Mouse (Mus musculus) neural tube, embryonic 15.5 days (tissue): ENCODE measurements at regions not wholly inside any gene's neighbourhood (a gene's known extent, or its start where the extent isn't known, plus 50 kb on each side); places are given as distances from the start of the nearest gene placed in this dataset.

Experiments
- ATAC-seq: fragments of 200-750 bp; cut with Nextera tagmentation; 2 replicates; pipeline ENCODE4 v1.8.0; 2017; ENCODE audit warnings: mild to moderate bottlenecking, moderate TSS enrichment, moderate library complexity; ENCODE audit not compliant: low FRiP score
- H3K27ac ChIP-seq: fragments of 300-500 bp; sonication (generic); replicated peaks from 2 replicates; pipeline ENCODE4 v1.5.1; 2015; ENCODE audit warnings: mild to moderate bottlenecking, inconsistent platforms
- H3K27me3 ChIP-seq: fragments of 300-500 bp; sonication (generic); replicated peaks from 2 replicates; pipeline ENCODE4 v1.6.1; 2015; ENCODE audit warnings: inconsistent platforms
- H3K36me3 ChIP-seq: fragments of 300-500 bp; sonication (generic); 2 replicates; pipeline ENCODE4 v1.6.1; 2015; ENCODE audit warnings: inconsistent platforms
- H3K4me1 ChIP-seq: fragments of 300-500 bp; sonication (generic); 2 replicates; pipeline ENCODE4 v1.6.1; 2015; ENCODE audit warnings: inconsistent platforms
- H3K4me2 ChIP-seq: fragments of 300-500 bp; sonication (generic); 2 replicates; pipeline ENCODE4 v1.6.1; 2015; ENCODE audit warnings: inconsistent platforms, mild to moderate bottlenecking, moderate library complexity
- H3K4me3 ChIP-seq: fragments of 300-500 bp; sonication (generic); replicated peaks from 2 replicates; pipeline ENCODE4 v1.5.1; 2015; ENCODE audit warnings: mild to moderate bottlenecking, inconsistent platforms
- H3K9ac ChIP-seq: fragments of 300-500 bp; sonication (generic); replicated peaks from 2 replicates; pipeline ENCODE4 v1.6.1; 2015; ENCODE audit warnings: mild to moderate bottlenecking, inconsistent platforms
- H3K9me3 ChIP-seq: fragments of 300-500 bp; sonication (generic); replicated peaks from 2 replicates; pipeline ENCODE4 v1.6.1; 2016; ENCODE audit warnings: inconsistent platforms
- WGBS: fragments of 180-500 bp; shearing (Covaris S2); methylation state at CpG from one replicate; pipeline ENCODE4 v1.1.7; 2015; ENCODE audit warnings: mixed read lengths; 5-methylcytosine and 5-hydroxymethylcytosine counted together

DNA sequence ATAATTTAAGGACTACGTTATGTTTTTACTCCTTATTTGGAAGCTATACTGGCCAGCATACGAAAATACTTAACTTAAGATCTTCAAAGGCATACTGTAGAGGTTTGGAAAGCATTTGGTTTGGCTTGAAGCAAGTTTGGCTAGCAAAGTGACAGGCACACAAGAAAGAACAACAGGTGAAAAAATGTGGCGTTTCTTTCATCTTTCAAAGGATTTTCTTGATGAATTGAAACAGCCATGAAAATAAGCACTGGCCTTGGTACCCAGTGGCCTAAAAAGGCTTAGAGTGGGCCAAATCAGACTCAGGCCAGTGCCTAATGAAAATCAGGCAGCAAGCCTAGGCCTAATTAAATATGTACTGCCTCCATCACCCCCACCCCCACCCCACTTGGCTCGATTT, 119.4 kb downstream of the Mterf1b start:
- Histone ChIP-seq H3K9ac (no peak overlapping the region), H3K27ac (no peak overlapping the region), H3K4me2 (no peak overlapping the region), H3K4me1 (no peaks in the 10 kb centered on the region), H3K9me3 (no peaks in the 10 kb centered on the region), H3K27me3 (no peaks in the 10 kb centered on the region), H3K4me3 (no peak overlapping the region), H3K36me3 (no peaks in the 10 kb centered on the region)
- 80% methylated on average over 4 of the region's 4 CpGs for WGBS
- ATAC-seq: no peak

- H3K4me3 ChIP-seq: no peak overlapping the region
- 38% methylated on average over 14 of the region's 14 CpGs for WGBS
- H3K27ac ChIP-seq: no peak overlapping the region
- no peaks in the 10 kb centered on the region for H3K27me3 ChIP-seq
- ATAC-seq: no peak
- no peaks in the 10 kb centered on the region for H3K4me1 ChIP-seq
- no peaks in the 10 kb centered on the region for H3K36me3 ChIP-seq
- no peak overlapping the region for H3K9ac ChIP-seq
- no peaks in the 10 kb centered on the region for H3K9me3 ChIP-seq
- no peak overlapping the region for H3K4me2 ChIP-seq
Observed at GRCm38 (mm10) chr5:4312675-4313074, 120.5 kb downstream of the Mterf1b start.

DNA sequence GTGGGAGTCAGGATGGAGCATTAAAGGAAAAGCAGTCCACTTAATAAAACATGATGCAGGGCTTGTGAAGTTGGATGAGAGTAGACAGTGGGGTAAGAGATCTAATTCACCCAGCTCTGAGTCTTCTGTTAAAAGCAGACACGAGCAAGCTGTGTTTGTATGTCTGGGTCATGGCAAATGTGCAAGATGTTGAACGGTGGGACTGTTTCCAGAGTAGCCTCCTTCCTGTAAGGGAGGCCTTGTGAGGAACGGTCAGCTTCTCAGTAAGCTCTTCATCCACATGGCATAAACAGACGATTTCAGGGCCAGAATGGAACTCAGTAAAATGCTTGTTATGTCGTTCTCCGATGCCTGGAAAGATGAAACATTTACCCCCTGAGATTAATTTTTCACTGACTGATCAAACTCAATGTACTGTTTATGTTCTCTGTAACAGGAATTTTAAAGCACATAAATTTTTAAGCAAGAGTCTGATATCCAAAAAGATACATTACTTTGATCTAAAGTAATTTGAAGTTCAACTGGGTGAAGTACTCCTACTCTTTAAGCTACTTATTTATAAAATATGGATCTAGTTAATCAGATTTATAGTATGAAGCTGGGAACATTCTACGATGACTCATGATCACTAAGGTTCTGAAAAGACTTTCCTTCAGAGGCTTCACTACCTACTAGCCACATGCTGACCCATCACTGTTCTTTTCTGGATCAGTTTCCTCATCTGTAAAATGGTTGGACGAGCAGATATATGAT, 130.6 kb downstream of the Mterf1b start:
- no peak overlapping the region for H3K27ac ChIP-seq
- no peak overlapping the region for H3K9ac ChIP-seq
- H3K9me3 ChIP-seq: no peaks in the 10 kb centered on the region
- H3K4me3 ChIP-seq: no peak overlapping the region
- no peaks in the 10 kb centered on the region for H3K4me1 ChIP-seq
- H3K27me3 ChIP-seq: no peaks in the 10 kb centered on the region
- no peak for ATAC-seq
- WGBS: 80% methylated on average over 8 of the region's 8 CpGs
- no peak overlapping the region for H3K4me2 ChIP-seq
- no peaks in the 10 kb centered on the region for H3K36me3 ChIP-seq

DNA sequence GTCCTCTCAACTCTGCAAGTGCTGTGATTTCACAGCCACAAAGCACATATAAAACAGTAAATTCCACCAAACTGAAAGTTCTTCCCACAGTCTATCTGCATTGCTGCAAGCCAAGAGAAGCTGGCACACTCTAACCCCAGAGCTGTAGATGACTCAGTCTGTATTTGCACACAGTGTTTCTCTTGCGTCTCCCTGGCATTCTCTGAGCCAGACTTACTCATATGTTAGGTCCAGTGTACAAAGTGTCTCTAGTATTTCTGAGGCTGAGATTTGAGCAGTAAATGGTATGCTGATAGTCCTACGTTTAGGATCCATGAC, 131.2 kb downstream of the Mterf1b start:
- Histone ChIP-seq H3K4me2 (no peak overlapping the region), H3K4me1 (no peaks in the 10 kb centered on the region), H3K4me3 (no peak overlapping the region), H3K9me3 (no peaks in the 10 kb centered on the region), H3K9ac (no peak overlapping the region), H3K27ac (no peak overlapping the region), H3K27me3 (no peaks in the 10 kb centered on the region), H3K36me3 (no peaks in the 10 kb centered on the region)
- 94% methylated on average over 2 of the region's 2 CpGs for WGBS
- ATAC-seq: no peak

- Histone ChIP-seq H3K27ac (no peak overlapping the region), H3K9ac (no peak overlapping the region), H3K4me1 (no peaks in the 10 kb centered on the region), H3K27me3 (no peaks in the 10 kb centered on the region), H3K9me3 (no peaks in the 10 kb centered on the region), H3K36me3 (no peaks in the 10 kb centered on the region), H3K4me3 (no peak overlapping the region), H3K4me2 (no peak overlapping the region)
- WGBS: 32% methylated on average over 3 of the region's 3 CpGs
- ATAC-seq: no peak
Observed at GRCm38 (mm10) chr5:4325813-4326212, 133.6 kb downstream of the Mterf1b start.

GRCm38 (mm10) chr5:4326309-4327014, 134.3 kb downstream of the Mterf1b start:
- Histone ChIP-seq H3K9ac (no peak overlapping the region), H3K4me2 (no peak overlapping the region), H3K9me3 (no peaks in the 10 kb centered on the region), H3K36me3 (no peaks in the 10 kb centered on the region), H3K4me1 (no peaks in the 10 kb centered on the region), H3K27me3 (no peaks in the 10 kb centered on the region), H3K27ac (no peak overlapping the region), H3K4me3 (no peak overlapping the region)
- ATAC-seq: no peak
- 57% methylated on average over 8 of the region's 8 CpGs for WGBS

DNA sequence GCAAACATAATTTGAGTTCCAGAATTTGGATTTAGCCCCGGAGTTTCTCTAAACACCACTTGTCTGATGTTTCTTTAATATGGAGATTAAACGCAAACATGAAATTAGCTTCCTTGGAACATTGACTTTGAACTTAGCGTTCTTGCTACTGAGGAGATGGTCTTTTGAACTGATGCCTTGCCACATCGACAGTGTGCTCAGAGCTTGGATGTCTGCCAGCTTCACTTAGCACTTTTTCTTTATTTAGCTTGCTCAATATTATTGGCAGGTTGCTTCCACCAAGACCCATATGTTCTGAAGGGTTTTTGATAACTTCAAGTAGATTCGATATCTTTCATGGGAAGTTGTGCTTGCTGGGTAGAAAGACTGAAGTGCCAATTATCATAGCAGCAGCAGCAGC, 143.5 kb downstream of the Mterf1b start:
- 76% methylated on average over 5 of the region's 5 CpGs for WGBS
- Histone ChIP-seq H3K4me2 (no peak overlapping the region), H3K27me3 (no peaks in the 10 kb centered on the region), H3K4me1 (no peaks in the 10 kb centered on the region), H3K36me3 (no peaks in the 10 kb centered on the region), H3K9me3 (no peaks in the 10 kb centered on the region), H3K27ac (no peak overlapping the region), H3K9ac (no peak overlapping the region), H3K4me3 (no peak overlapping the region)
- no peak for ATAC-seq

DNA sequence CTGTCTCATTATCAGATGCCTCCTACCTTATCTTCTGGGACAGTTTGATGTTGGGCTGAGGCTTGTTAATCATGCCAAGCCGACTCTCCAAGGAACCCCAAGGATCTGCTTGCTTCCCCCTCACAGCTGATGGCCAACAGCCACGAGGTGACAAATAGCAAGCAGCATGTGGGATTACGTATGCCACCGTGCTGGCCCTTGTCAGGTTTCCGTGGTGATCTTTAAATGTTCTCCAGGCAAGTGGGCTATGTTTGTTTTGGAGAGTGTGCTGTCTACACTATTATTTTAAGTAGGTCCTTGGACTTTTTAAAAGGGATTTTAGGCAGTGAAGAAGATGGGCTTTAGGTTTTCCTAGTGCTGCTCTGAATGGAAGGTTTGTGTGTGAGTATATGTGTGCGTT, 149.8 kb downstream of the Mterf1b start:
- no peaks in the 10 kb centered on the region for H3K27me3 ChIP-seq
- H3K36me3 ChIP-seq: no peaks in the 10 kb centered on the region
- H3K4me3 ChIP-seq: no peak overlapping the region
- WGBS: 35% methylated on average over 6 of the region's 6 CpGs
- no peak overlapping the region for H3K27ac ChIP-seq
- no peaks in the 10 kb centered on the region for H3K9me3 ChIP-seq
- no peaks in the 10 kb centered on the region for H3K4me1 ChIP-seq
- ATAC-seq: no peak
- H3K9ac ChIP-seq: no peak overlapping the region
- H3K4me2 ChIP-seq: no peak overlapping the region

GRCm38 (mm10) chr5:4344458-4344857, 152.3 kb downstream of the Mterf1b start:
- Histone ChIP-seq H3K9me3 (no peaks in the 10 kb centered on the region), H3K4me3 (no peak overlapping the region), H3K4me2 (no peak overlapping the region), H3K4me1 (no peaks in the 10 kb centered on the region), H3K27ac (no peak overlapping the region), H3K9ac (no peak overlapping the region), H3K36me3 (no peaks in the 10 kb centered on the region), H3K27me3 (no peaks in the 10 kb centered on the region)
- ATAC-seq: no peak
- 93% methylated on average over 2 of the region's 2 CpGs for WGBS

GRCm38 (mm10) chr5:4348334-4348733, 156.2 kb downstream of the Mterf1b start:
- WGBS: 85% methylated on average over 4 of the region's 4 CpGs
- Histone ChIP-seq H3K27me3 (no peaks in the 10 kb centered on the region), H3K9me3 (no peaks in the 10 kb centered on the region), H3K4me3 (no peak overlapping the region), H3K9ac (no peak overlapping the region), H3K4me1 (no peaks in the 10 kb centered on the region), H3K27ac (no peak overlapping the region), H3K4me2 (no peak overlapping the region), H3K36me3 (no peaks in the 10 kb centered on the region)
- no peak for ATAC-seq

DNA sequence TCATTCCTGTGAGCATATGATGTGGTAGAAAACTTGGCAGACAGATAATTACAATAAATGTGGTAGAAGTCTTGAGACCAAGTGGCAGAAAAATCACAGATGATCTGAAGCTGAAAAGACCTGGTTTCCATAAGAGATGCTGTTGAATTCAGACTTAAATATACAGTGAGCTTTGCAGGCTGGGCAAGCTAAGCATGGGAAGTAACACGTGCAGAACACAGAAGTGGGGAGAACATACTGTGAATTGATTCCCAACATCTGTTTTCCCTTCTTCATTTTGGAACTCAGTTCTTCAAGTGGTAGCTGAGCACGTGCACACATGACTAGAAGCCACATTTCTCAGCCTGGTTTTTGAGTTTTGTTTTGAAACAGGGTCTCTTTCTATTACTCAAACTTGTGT, 157.8 kb downstream of the Mterf1b start:
- no peak overlapping the region for H3K27ac ChIP-seq
- H3K9me3 ChIP-seq: no peaks in the 10 kb centered on the region
- no peak for ATAC-seq
- WGBS: 72% methylated on average over 2 of the region's 2 CpGs
- no peaks in the 10 kb centered on the region for H3K27me3 ChIP-seq
- no peak overlapping the region for H3K9ac ChIP-seq
- no peak overlapping the region for H3K4me3 ChIP-seq
- no peak overlapping the region for H3K4me2 ChIP-seq
- no peaks in the 10 kb centered on the region for H3K36me3 ChIP-seq
- H3K4me1 ChIP-seq: no peaks in the 10 kb centered on the region

GRCm38 (mm10) chr5:4355609-4356224, 163.6 kb downstream of the Mterf1b start:
- H3K4me2 ChIP-seq: no peak overlapping the region
- H3K36me3 ChIP-seq: no peaks in the 10 kb centered on the region
- no peak for ATAC-seq
- H3K27me3 ChIP-seq: no peaks in the 10 kb centered on the region
- H3K9me3 ChIP-seq: no peaks in the 10 kb centered on the region
- no peak overlapping the region for H3K27ac ChIP-seq
- no peak overlapping the region for H3K9ac ChIP-seq
- no peak overlapping the region for H3K4me3 ChIP-seq
- WGBS: 54% methylated on average over 7 of the region's 7 CpGs
- H3K4me1 ChIP-seq: no peaks in the 10 kb centered on the region
